Mouse (Mus musculus): ENCODE data around the gene Nat9. TPM values are rescaled to one million over a fixed set of nuclear protein-coding genes. Genes with fewer than 3 reads are reported as not detected.

Nat9 gene
- polyA plus RNA-seq, 1 experiment = 1.5 TPM

- H3K27me3 ChIP-seq (ENCODE audit: control insufficient read depth) = no peaks in the 10 kb centered on the region
- no peak within 1 kb of the TSS for H3K4me3 ChIP-seq (replicated peaks)
- H3K36me3 ChIP-seq (ENCODE audit: control insufficient read depth) = no peaks in the 10 kb centered on the region
- no peaks in the 10 kb centered on the region for H3K4me1 ChIP-seq (ENCODE audit: control insufficient read depth)
- no peaks in the 10 kb centered on the region for H3K9me3 ChIP-seq (ENCODE audit: control insufficient read depth, low read length)
- no peak for TF ChIP-seq TAL1 (IDR thresholded peaks at IDR 0.05; ENCODE audit: low read length)
- TF ChIP-seq GATA1 (IDR thresholded peaks at IDR 0.05; ENCODE audit: low read length) = no peak
These were observed 53.9 kb downstream of the Nat9 start, which contains the start of gene Cd300lf for GRCm38 (mm10) chr11:115133800-115134199. TSS of gene Cd300lf (minus strand) at chr11:115133992.

Other genes with a start within 250 kb of the Nat9 start
- gene Cd300c, start 218.7 kb downstream of the Nat9 start, polyA plus RNA-seq (2012) = not detected in 2 replicates
- gene Cd300ld, start 197.9 kb downstream of the Nat9 start, polyA plus RNA-seq (2012) = not detected in 2 replicates
- not detected in 2 replicates for gene Cd300c2, start 186.0 kb downstream of the Nat9 start, polyA plus RNA-seq (2012)
- gene Cd300ld2, start 171.7 kb downstream of the Nat9 start, polyA plus RNA-seq (2012) = not detected in 2 replicates
- not detected in 2 replicates for gene Cd300ld4, start 160.8 kb downstream of the Nat9 start, polyA plus RNA-seq (2012)
- not detected in 2 replicates for gene Cd300ld5, start 150.1 kb downstream of the Nat9 start, polyA plus RNA-seq (2012)
- not detected in 2 replicates for gene Cd300ld3, start 139.4 kb downstream of the Nat9 start, polyA plus RNA-seq (2012)
- gene Cd300e, start 125.7 kb downstream of the Nat9 start, polyA plus RNA-seq (2012) = not detected in 2 replicates
- gene Rab37, start 96.4 kb downstream of the Nat9 start, polyA plus RNA-seq (2012) = 0.01 TPM in 1 of 2 replicates, not detected in the other
- not detected in 2 replicates for gene Cd300lf, start 53.9 kb downstream of the Nat9 start, polyA plus RNA-seq (2012)
- 1.8 and 2.1 TPM in 2 replicates for gene Slc9a3r1, start 24.5 kb downstream of the Nat9 start, polyA plus RNA-seq (2012)
- gene Tmem104, start 372 bp downstream of the Nat9 start, polyA plus RNA-seq (2012) = 0.21 and 0.29 TPM in 2 replicates
- gene Grin2c, start 79.4 kb upstream of the Nat9 start, polyA plus RNA-seq (2012) = 0.01 TPM in 2 replicates
- 1.3 and 1.5 TPM in 2 replicates for gene Fdxr, start 89.2 kb upstream of the Nat9 start, polyA plus RNA-seq (2012)
- gene Fads6, start 109.8 kb upstream of the Nat9 start, polyA plus RNA-seq (2012) = 0.01 TPM in 1 of 2 replicates, not detected in the other
- not detected in 2 replicates for gene Otop2, start 119.3 kb upstream of the Nat9 start, polyA plus RNA-seq (2012)
- gene Ush1g, start 134.2 kb upstream of the Nat9 start, polyA plus RNA-seq (2012) = not detected in 2 replicates
- not detected in 2 replicates for gene Otop3, start 146.9 kb upstream of the Nat9 start, polyA plus RNA-seq (2012)
- gene Hid1, start 179.9 kb upstream of the Nat9 start, polyA plus RNA-seq (2012) = 0.03 TPM in 1 of 2 replicates, not detected in the other
- 0.01 TPM in 1 of 2 replicates, not detected in the other for gene Cdr2l, start 194.1 kb upstream of the Nat9 start, polyA plus RNA-seq (2012)
- 5.7 and 6.6 TPM in 2 replicates for gene Mrpl58, start 215.9 kb upstream of the Nat9 start, polyA plus RNA-seq (2012)
- 19.5 and 23.1 TPM in 2 replicates for gene Atp5h, start 232.1 kb upstream of the Nat9 start, polyA plus RNA-seq (2012)
- 1.3 and 1.9 TPM in 2 replicates for gene Kctd2, start 232.3 kb upstream of the Nat9 start, polyA plus RNA-seq (2012)